Mouse (Mus musculus) heart, embryonic 14.5 days (tissue): ENCODE results near the gene Rnf43. TPM values are rescaled to one million over a fixed set of nuclear protein-coding genes. Genes with fewer than 3 reads are reported as not detected.

Source experiments
- ATAC-seq: fragments of 200-750 bp; cut with Nextera tagmentation; 2 replicates; pipeline ENCODE4 v1.8.0; 2017; ENCODE audit warnings: low read depth, moderate TSS enrichment; ENCODE audit not compliant: insufficient number of reproducible peaks, insufficient read depth, low FRiP score
- H3K27ac ChIP-seq, 2 experiments: fragments of 200-500 bp in 1 of 2; fragments of 300-500 bp in 1 of 2; sonication (generic) in 1 of 2; replicated peaks in 1 of 2; 2 replicates each; pipeline ENCODE4 v1.5.1; 2012 to 2014; ENCODE audit warnings: low read depth in 2 of 2, low read length in 2 of 2, control low read depth in 1 of 2, mild to moderate bottlenecking in 1 of 2, mixed read lengths in 1 of 2; ENCODE audit not compliant: control insufficient read depth in 1 of 2, insufficient read depth in 1 of 2
- H3K27me3 ChIP-seq: fragments of 300-500 bp; sonication (generic); 2 replicates; pipeline ENCODE4 v1.6.1; 2014; ENCODE audit warnings: mild to moderate bottlenecking, low read length, control low read depth; ENCODE audit not compliant: control insufficient read depth, insufficient read depth
- H3K36me3 ChIP-seq: fragments of 300-500 bp; sonication (generic); 2 replicates; pipeline ENCODE4 v1.6.1; 2014; ENCODE audit warnings: mild to moderate bottlenecking, control low read depth, low read length, mixed read lengths; ENCODE audit not compliant: control insufficient read depth, insufficient read depth
- H3K4me1 ChIP-seq, 2 experiments: fragments of 200-500 bp in 1 of 2; fragments of 300-500 bp in 1 of 2; sonication (generic) in 1 of 2; 2 replicates each; pipeline ENCODE4 v1.6.1; 2012 to 2014; ENCODE audit warnings: low read length in 2 of 2, control low read depth in 1 of 2, mixed read lengths in 1 of 2; ENCODE audit not compliant: control insufficient read depth in 2 of 2, insufficient read depth in 2 of 2
- H3K4me2 ChIP-seq: fragments of 300-500 bp; sonication (generic); 2 replicates; pipeline ENCODE4 v1.6.1; 2014; ENCODE audit warnings: mild to moderate bottlenecking, low read length
- H3K4me3 ChIP-seq, 2 experiments: fragments of 200-500 bp in 1 of 2; fragments of 300-500 bp in 1 of 2; sonication (generic) in 1 of 2; 2 replicates each; pipeline ENCODE4 v1.5.1; 2012 to 2014; ENCODE audit warnings: low read length in 2 of 2, mild to moderate bottlenecking in 2 of 2, control low read depth in 1 of 2, low read depth in 1 of 2, moderate library complexity in 1 of 2; ENCODE audit not compliant: control insufficient read depth in 1 of 2, insufficient read depth in 1 of 2
- H3K9ac ChIP-seq: fragments of 300-500 bp; sonication (generic); 2 replicates; pipeline ENCODE4 v1.6.1; 2014; ENCODE audit warnings: mild to moderate bottlenecking, low read length
- H3K9me3 ChIP-seq: fragments of 300-500 bp; sonication (generic); 2 replicates; pipeline ENCODE4 v1.6.1; 2016; ENCODE audit warnings: low read length, control low read depth; ENCODE audit not compliant: control insufficient read depth
- WGBS: fragments of 180-500 bp; shearing (Covaris S2); extraction: QIAGEN DNeasy Blood & Tissue Kit; methylation state at CpG from one replicate; pipeline ENCODE4 v1.1.7; 2014; 5-methylcytosine and 5-hydroxymethylcytosine counted together
- polyA plus RNA-seq: library from polyadenylated mRNA; unstranded; fragments of >200 nt; fragmentation: Nextera tagmentation; extraction: Ambion mirVana; gene quantifications from 2 replicates; pipeline ENCODE4 v1.2.1, GENCODE M21; 2014

The Rnf43 gene
- 0.47 and 0.55 TPM in 2 replicates for polyA plus RNA-seq

DNA sequence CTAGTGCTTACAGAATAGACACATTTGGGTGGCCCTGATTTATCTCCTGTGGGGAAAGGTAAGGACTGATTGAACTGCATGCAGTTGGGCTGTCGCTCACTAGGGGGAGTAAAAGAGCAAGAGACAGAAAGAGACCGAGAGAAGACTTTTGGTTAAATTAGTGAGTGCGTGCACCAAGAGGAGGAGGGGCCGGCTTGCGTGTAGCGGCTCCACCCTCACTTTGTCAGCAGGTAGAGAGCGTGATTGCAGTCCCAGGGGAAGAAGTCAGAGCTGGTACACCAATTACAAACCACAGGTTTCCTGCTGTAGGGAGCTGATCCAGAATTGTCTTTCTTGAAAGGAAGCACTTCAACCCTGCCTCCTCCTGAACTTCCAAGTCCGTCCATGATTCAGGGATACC is at the start of gene Rnf43:
TSS of gene Rnf43 (plus strand) at position 316 of the 400 bp plus-strand sequence.
- Histone ChIP-seq H3K4me3 (peak within 1 kb of the TSS; percentile 37 to 50), H3K27me3 (peaks cover 10% of the 10 kb centered on the region), H3K4me2 (peak within 1 kb of the TSS; percentile 73), H3K9me3 (no peaks in the 10 kb centered on the region), H3K9ac (peak within 1 kb of the TSS; percentile 52), H3K4me1 (peaks cover 0 to 4% of the 10 kb centered on the region in 2 experiments; a peak in 2 of 4 replicates), H3K27ac (no peak within 1 kb of the TSS), H3K36me3 (no peaks in the 10 kb centered on the region)
- 0 out of 2 replicates have a peak, but pooled peaks have one; percentile 35 for ATAC-seq
- under 1% methylated on average over 8 of the region's 8 CpGs for WGBS

DNA sequence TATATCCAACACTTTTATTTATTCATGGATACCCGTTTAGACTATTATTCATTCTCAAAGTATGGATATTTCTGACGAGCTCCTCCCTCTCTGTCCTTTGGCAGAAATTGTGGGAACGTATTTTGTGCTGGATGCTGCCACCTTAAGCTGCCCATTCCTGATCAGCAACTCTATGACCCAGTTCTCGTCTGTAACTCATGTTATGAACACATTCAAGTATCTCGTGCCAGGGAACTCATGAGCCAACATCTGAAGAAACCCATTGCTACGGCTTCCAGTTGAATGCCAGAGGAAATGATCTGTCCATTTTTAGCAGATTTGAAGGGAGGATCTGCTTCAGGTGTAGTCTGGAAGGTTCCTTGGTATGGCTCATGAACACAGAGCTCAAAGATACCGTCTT is 48.5 kb upstream of the Rnf43 start:
- H3K9me3 ChIP-seq, result no peaks in the 10 kb centered on the region
- no peak overlapping the region for H3K4me2 ChIP-seq
- whole genome bisulfite sequencing, result 87% methylated on average over 7 of the region's 7 CpGs
- H3K4me3 ChIP-seq, result no peak overlapping the region
- no peak for ATAC-seq
- H3K36me3 ChIP-seq, result peaks cover 96% of the 10 kb centered on the region
- H3K27ac ChIP-seq, result no peak overlapping the region
- H3K9ac ChIP-seq, result no peak overlapping the region
- H3K27me3 ChIP-seq, result no peaks in the 10 kb centered on the region
- H3K4me1 ChIP-seq, result no peaks in the 10 kb centered on the region

DNA sequence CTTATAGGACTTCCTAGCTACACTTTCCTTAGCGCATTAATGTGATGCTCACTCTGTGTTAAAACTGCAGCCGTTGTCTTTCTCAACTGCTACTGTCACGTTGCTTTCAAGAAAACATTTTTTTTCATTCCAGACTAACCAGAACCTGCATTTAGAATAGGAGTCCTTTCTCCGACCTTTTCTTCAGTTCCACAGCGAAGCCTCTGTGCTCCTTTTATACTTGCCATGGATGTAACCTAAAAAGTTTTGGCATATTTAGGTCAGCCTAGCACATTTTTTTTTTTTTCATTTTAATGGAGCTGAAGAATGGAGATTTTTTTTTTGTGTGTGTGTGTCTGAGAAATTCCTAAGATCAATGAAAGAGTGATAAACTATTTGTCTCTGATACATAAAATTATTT is 47.0 kb upstream of the Rnf43 start:
- Histone ChIP-seq H3K4me2 (no peak overlapping the region), H3K4me1 (no peaks in the 10 kb centered on the region), H3K4me3 (no peak overlapping the region), H3K27me3 (no peaks in the 10 kb centered on the region), H3K9me3 (no peaks in the 10 kb centered on the region), H3K27ac (no peak overlapping the region), H3K9ac (no peak overlapping the region), H3K36me3 (peaks cover 85% of the 10 kb centered on the region)
- 93% methylated on average over 5 of the region's 5 CpGs for whole genome bisulfite sequencing
- ATAC-seq, result no peak

DNA sequence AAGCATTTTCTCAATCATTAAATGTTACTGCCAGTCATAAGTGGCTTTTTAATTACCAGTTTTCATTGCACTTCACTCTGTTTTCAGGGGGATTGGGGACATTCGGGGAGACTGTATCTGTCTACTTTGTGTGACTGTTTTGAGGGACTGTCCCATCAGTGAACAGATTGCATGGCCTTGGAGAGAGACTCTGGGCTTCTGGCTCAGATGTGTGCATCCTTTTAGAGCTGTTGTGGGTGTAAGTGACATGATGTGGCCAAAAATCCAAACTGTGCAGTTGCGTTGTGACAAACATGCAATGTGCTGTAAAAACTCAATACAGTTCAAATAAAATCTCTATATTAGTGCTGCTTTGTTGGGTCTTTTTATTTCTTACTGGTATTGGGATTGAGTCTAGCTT is 46.6 kb upstream of the Rnf43 start:
- H3K36me3 ChIP-seq, result peaks cover 81% of the 10 kb centered on the region

DNA sequence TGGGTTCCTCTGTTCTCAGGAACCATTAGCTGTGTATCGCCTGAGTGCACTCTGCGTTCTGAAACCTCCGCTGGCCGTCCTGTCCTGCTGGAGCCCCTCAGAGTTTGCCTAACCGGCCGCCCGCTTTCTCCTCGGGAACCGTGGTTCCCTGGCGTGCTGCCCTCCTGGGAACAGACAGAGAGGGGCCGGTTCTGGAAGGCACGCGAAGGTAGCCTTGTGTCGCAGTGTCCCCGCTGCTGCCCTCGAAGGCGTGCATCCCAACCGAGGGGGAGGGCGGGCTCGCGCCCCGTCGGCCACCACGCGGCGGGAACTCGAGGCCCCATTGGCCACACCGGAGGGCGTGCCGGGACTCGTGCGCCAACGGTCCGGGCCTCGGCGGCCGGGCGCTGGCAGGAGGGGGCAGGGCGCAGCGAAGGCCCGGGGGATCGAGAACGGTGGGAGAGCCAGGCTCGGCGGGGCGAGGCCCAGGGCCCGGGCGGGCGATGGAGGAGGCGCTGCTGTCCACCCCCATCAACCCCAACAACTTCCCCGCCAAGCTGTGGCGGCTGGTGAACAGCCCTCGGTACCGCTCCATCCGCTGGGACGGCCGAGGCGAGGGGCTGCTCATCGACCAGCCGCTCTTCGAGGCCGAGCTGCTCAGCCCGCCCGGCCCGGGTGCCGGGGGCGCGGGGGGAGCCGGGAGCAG is 45.6 kb upstream of the Rnf43 start, which contains the start of gene Hsf5:
TSS of gene Hsf5 (plus strand) at position 375 of the 685 bp plus-strand sequence.
- Histone ChIP-seq H3K4me1 (no peaks in the 10 kb centered on the region), H3K27me3 (no peaks in the 10 kb centered on the region), H3K4me2 (no peak within 1 kb of the TSS), H3K36me3 (peaks cover 71% of the 10 kb centered on the region), H3K9me3 (no peaks in the 10 kb centered on the region), H3K4me3 (no peak within 1 kb of the TSS), H3K9ac (no peak within 1 kb of the TSS), H3K27ac (no peak within 1 kb of the TSS)
- WGBS, result 83% methylated on average over 64 of the region's 69 CpGs
- no peak for ATAC-seq

More for the DNA sequence above, 46.6 kb upstream of the Rnf43 start:
- Histone ChIP-seq H3K9me3 (no peaks in the 10 kb centered on the region), H3K4me1 (no peaks in the 10 kb centered on the region), H3K27me3 (no peaks in the 10 kb centered on the region), H3K9ac (no peak overlapping the region), H3K27ac (no peak overlapping the region), H3K4me3 (no peak overlapping the region), H3K4me2 (no peak overlapping the region)
- ATAC-seq, result no peak
- 93% methylated on average over 2 of the region's 2 CpGs for WGBS

DNA sequence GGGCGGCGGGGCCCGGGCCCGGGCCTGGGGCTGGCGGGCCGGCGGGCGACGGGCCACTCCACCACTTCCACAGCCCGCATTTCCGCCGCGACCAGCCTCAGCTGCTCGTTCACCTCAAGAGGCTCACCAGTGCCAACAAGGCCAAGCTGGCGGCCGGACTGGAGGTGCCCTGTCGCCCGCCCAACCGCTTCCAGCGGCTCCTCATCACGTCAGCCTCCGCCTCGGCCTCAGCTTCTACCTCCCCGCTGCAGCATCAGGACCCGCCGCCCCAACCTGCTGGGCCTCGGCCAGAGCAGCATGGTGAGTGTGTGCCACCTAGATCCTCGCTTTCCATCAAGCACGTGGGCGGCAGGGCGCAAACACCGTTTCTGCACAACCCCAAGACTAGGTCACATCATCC is 44.9 kb upstream of the Rnf43 start:
- H3K27me3 ChIP-seq, result no peaks in the 10 kb centered on the region
- H3K4me2 ChIP-seq, result no peak overlapping the region
- H3K36me3 ChIP-seq, result peaks cover 66% of the 10 kb centered on the region
- H3K9ac ChIP-seq, result no peak overlapping the region
- 94% methylated on average over 21 of the region's 32 CpGs for WGBS
- H3K4me3 ChIP-seq, result no peak overlapping the region
- no peak overlapping the region for H3K27ac ChIP-seq
- no peak for ATAC-seq
- H3K9me3 ChIP-seq, result no peaks in the 10 kb centered on the region
- no peaks in the 10 kb centered on the region for H3K4me1 ChIP-seq

DNA sequence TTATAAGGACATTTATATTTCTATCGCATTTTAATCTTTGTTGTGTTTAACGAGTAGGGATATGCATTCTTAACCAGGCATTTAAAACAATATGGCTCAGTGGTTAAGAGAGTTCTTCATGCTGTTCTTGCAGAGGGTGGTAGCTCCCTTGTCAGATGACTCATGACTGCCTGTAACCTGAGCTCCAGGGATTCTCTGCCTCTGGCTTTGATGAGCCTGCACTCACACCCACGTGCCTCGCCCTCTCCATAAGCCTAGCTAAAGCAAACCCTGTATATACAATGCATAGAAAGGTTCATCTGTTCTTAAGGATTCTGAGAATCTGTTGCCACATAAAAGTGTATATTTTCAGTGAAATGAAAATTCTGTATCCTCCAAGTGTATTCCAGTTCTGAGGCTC is 39.4 kb upstream of the Rnf43 start:
- peaks cover 38% of the 10 kb centered on the region for H3K36me3 ChIP-seq
- no peak for ATAC-seq
- no peaks in the 10 kb centered on the region for H3K4me1 ChIP-seq
- 53% methylated on average over 4 of the region's 4 CpGs for WGBS
- H3K9me3 ChIP-seq, result no peaks in the 10 kb centered on the region
- H3K4me3 ChIP-seq, result no peak overlapping the region
- H3K27ac ChIP-seq, result no peak overlapping the region
- H3K9ac ChIP-seq, result no peak overlapping the region
- no peak overlapping the region for H3K4me2 ChIP-seq
- no peaks in the 10 kb centered on the region for H3K27me3 ChIP-seq

DNA sequence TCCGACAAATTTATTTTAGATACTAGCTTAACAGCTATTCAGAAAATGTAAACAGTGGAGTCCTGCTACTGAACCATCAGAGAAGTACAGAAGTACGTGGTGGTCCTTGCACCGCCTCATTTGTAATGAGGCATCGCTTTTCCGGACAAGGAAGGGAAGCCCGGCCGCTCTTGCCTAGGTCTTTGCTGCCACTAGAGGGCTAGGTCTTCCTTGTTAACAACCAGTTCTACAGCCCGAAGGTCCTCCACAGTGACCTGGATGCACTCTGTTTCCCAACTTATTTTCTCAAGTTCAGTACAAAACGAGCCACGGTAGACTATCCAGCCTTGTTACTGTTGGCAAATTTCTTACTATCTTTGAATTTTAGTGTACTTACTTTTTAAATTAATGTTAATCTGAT is 32.7 kb upstream of the Rnf43 start:
- H3K4me2 ChIP-seq, result 0 out of 2 replicates have a peak overlapping the region, but pooled peaks have one; percentile 12
- H3K9ac ChIP-seq, result no peak overlapping the region
- H3K27ac ChIP-seq, result no peak overlapping the region
- H3K4me3 ChIP-seq, result no peak overlapping the region
- peaks cover 0 to 5% of the 10 kb centered on the region in 2 experiments; a peak in 1 of 4 replicates for H3K4me1 ChIP-seq
- 18% methylated on average over 10 of the region's 10 CpGs for WGBS
- ATAC-seq, result no peak
- H3K27me3 ChIP-seq, result no peaks in the 10 kb centered on the region
- no peaks in the 10 kb centered on the region for H3K9me3 ChIP-seq
- H3K36me3 ChIP-seq, result peaks cover 6% of the 10 kb centered on the region; the same call in 1 of the 2 replicates
